Mouse (Mus musculus) left cerebral cortex, adult 8-10 months (tissue): ENCODE measurements at regions not wholly inside any gene's neighbourhood (a gene's known extent, or its start where the extent isn't known, plus 50 kb on each side); places are given as distances from the start of the nearest gene placed in this dataset.

Experiments
- DNase-seq, 2 experiments: peaks; one replicate each; pipeline ENCODE4 v3.0.0; 2022; ENCODE audit warnings: low spot score in 2 of 2

DNA sequence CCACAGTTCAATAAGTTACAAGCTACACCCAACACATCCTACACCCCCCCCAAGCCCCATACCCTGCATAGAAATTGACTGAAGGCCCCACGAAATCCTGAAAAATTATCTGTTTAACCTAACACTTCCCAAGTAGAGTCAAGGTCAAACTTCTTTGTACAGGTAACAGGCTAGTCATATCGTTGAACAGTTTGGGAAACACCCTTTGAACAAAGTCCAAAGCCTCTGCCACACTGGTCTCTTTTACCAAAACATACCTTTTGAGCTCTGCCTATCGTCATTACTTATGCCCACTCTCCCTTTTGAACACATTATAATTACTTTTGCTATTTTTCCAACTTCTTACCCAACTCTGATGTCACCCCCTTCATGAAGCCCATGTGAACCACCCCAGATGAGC, 117.0 kb upstream of the Nr2f2 start:
- DNase-seq: no peak

DNA sequence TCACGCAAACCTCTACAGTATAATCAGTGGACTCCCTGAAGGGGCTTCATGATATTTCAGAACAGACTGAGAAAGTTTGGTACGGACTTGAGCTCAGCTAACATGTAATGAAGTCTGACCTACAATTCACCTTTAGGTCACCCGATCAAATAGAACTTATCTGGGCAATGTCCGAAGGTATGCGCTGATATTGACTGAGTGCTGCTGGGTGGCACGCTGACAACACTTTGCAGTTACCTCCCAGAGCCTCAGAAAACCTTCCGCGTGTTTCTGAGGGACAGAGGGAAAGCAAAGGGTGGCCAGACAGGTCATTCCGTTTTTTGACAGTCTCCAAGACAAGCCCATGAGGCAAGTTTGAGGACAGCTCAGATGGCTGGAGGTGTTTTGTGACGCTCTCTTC, 115.3 kb upstream of the Nr2f2 start:
- no peak for DNase-seq

DNA sequence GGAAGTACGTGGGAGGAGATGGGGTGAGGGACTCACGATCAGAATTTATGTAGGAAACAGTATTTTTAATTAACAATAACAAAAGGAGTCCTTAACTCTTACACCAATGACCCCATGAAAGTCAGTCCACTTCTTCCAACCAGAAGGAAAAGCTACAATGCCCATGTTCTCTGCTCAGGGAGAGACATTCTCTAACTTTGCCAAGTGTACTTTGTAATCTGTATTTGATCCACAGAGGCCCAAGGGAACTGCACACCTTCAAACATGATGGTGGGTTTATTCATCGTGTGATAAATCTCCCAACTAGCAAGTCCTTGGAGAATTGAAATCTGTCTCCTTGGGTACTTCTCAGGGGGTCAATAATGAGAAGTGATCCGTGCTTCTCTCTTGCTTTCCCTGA, 106.3 kb upstream of the Nr2f2 start:
- no peak for DNase-seq

DNA sequence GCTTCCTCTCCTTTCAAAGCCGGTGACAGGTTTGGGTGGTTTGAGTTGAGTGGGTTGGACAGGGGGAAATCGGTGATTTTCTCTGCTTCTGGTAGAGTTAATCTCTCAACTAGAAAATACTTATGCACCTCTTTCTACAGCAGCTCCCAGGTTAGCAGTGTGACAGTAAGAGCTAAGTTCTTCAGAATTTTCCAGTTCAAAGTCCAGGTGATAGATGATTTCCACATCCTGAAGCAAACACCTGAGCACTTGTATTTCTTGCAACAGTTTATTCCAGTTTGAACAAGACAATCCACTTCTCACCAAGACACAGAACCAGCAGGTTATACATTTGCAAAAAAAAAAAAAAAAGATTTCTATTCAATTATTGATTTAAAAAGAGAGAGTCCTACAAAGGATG, 104.0 kb upstream of the Nr2f2 start:
- no peak for DNase-seq

DNA sequence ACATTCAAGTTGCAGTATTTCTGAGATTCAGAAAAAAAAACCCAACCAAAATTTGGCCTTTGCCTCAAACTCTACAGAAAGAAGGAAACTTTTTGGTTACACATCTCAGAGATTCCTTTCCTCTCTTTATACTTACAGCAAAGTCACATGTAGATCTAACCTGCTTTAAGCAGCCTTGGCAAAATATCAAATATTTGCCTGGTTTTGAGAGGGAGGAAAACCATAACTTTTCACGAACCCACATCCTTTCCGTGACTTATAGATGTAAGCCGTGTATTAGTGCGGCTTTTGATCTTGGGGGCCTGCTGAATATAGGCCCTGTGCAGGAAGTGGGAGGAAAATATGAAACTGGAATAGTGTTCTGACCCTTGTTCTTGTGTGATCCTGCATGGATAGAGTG, 95.6 kb upstream of the Nr2f2 start:
- no peak for DNase-seq

DNA sequence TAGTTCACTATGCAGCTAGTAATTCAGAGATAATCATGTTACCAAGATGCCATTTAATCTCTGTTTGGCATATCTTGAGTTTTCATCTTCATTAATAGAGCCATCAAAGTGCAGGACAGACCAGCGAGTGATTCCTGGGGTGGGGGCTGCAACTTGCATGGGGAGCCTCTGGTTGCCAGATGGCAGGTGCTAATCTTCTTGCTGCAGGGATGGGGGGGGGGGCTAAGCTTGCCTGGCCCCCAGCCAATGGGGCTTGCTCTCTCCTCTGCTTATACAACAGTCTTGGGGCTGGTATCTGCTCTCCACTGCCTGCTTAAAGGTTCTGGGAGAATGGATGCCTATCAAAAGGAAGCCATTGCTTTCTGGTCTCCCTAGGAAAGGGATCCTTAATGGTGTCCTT, 88.0 kb upstream of the Nr2f2 start:
- no peak for DNase-seq

DNA sequence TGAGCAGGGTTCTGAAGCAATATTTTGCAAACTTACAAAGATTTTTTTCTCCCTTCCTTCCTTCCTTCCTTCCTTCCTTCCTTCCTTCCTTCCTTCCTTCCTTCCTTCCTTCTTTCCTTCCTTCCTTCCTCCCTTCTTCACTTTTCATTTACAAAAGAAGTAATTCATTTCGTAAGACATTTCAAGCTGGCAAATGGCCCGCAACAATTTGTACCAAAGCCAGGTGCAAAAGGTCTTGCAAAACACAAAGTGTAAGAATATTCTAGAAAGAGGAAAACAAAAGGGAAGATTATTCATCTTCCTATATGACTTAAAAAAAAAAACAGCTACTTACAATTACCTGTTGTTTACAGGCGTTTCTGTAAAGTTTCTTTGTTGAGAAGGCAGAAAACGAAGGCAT, 86.3 kb upstream of the Nr2f2 start:
- DNase-seq: no peak

DNA sequence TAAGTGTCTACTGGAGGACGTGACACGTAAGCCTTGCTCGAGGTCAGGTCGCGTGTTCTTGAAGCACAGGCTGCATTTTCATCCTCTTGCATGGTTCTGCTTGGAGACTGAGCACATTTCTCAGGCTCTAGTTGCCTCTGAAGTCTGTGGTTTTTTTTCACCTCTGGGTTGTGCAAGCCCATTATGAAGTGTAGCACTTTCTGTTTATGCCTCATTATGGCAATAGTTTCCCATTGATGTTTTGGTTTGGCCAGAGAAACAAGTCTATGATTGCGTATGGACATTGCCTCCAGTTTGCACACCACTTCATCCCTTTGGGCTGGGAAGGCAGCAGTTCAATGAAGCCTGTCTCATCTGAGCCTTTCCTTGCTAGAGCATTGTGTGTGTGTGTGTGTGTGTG, 72.4 kb upstream of the Nr2f2 start:
- no peak for DNase-seq

DNA sequence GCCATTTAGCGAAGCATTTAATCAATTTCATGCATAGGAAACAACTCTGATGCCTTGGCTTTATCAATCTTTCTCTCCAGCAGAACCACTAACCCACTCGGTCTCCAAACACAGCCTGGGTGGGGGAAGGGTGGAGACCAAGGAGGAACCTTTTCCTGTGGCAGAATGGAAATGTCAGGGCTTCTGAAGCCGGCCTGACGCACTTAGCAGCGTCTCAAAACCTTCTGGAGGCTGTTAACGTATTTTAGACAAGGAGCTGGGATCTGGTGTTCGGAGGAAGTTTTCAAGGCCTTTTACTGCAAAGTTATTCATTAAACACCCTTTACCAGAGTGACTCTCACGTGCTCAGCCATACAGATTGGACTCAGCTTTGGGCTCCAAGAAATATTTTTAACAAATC, 67.3 kb upstream of the Nr2f2 start:
- DNase-seq: no peak

DNA sequence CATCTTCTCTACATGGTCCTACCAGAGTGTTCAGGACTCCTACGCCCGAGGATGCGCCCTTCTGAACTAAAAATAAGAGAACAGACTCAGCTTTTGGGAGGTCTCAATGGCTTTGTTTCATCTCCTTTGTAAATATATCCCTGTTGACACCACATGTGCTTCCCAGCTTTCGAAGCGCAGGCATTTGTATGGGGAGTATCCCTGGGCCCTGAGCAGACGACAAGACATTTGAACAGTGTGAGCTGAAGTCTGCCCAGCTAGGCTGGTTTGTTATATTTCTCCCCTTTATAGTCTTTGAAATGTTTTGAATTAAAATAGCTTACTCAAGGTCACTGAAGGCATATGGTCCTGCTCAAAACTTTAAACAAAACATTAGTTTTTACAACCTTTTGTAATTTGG, 66.8 kb upstream of the Nr2f2 start:
- no peak for DNase-seq

DNA sequence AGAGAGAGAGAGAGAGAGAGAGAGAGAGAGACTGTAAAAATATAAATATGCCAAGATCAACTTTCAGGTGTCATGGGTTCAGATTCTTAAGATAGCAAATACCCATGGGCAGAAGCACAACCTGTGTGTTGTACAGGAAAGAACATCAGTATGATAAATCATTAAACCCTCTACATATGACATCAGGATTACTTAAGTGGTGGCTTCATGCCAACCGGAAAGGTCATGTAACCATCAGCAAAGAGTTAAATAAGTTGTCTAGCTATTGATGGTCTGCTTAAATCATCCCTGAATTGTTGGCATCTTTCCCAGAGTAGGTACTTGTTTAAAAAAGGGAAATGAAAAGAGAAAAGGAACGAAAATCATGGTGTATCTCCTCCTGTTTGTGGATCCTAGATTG, 65.2 kb upstream of the Nr2f2 start:
- no peak for DNase-seq

DNA sequence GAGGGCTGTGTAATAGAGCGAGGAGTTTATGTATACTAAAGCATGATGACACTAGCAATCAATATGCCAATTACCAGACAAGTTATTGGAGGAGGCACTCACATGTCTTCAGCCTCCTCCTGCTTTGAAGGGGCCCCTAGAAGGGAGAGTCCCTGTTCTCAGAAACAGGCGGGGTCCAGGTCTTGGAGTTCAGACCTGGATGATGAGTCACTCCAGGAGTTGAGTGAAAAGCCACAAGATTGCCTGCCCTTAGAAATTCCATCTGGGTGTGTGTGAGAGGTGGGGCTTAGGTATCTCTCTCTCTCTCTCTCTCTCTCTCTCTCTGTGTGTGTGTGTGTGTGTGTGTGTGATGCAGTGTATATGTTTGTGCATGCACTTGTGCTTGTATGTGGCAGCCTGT, 62.8 kb upstream of the Nr2f2 start:
- DNase-seq: no peak

DNA sequence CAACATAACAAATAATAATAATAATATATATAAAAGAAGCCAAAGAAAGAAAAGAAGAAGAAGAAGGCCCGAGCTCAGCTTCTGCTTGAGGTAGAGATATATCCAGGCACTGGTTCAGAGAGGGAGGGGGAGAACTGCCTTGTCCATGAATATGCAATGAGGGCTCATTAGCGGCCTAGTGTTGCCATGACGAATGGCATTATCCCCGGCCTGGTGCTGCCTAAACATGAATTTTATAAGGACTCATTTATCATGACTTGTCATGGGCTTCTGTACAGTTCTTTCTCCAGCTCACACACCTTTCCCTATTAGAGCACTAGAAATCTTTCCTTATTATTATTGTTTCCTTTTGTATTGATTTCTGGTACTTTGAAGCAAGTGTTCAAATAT, 57.7 kb upstream of the Nr2f2 start:
- DNase-seq: no peak

DNA sequence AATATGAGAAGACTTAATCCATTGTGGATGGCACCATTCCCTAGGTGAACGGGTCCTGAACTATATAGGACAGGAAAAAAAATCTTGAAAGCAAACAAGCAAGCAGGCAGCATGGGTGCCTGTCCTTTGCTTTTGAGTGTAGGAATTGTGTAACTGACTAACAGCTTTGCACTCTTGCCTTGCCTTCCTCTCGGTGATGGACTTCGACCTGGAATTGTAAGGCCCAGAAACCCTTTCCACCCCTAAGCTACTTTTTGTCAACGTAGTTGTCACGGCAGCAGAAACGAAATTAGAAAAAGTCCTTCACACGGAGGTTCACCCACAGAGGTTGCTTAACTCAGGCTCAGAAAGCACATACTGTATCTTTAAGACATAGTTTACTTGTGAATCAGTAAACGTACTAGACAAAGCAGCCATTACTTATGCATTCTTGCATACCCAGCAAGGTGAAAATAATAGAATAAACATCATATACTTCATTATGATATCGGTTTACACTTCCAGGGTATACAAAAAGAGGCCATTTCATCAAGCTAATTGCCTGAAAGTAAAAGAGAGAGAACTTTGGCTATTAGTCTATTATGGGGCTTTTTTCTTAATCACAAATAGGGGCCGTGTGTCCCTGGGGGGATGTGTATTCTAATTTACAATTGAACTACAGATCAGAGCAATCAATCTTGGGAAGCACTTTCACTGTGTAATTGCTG, 57.1 kb upstream of the Nr2f2 start:
- DNase-seq: no peak

DNA sequence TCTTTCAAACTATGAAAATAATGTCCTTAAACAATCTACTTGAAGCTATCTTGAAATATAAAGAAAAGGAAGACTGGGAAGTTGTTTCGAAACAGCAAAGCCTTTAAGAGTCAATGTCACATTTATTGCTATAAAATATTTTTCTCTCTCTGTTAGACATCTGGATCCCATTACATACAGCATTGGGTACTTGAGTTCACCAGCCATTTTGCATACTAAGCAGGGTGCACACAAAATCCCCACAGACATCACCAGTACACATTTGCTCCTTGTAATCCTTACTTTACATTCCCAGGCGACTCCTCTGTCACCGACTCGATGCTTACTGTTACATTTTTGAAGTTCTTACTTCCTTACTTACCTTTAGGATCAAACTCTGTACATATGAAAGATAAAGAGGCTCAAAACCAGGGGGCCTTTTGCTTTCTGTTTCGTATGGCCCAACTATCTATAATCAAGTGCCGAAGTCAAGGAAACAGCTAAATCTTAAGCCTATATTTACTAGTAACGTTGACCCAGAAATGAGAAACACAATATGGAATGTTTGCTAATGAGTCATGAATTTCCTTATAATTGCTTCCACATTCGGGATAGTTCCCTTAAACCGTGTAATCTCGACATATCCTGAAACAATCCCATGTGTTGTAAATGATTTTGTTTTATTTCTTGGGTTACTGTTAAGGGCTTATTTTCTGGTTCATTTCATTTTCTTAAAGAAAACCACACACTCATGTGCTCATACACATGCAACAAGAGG, 49.8 kb upstream of the Nr2f2 start:
- no peak for DNase-seq
